Mouse (Mus musculus): ENCODE measurements around the gene Rhov. TPM values are rescaled to one million over a fixed set of nuclear protein-coding genes. Genes with fewer than 3 reads are reported as not detected.
A peak's percentile ranks its signal among the peaks of the same experiment; 100 is the strongest.

The Rhov gene
- polyA plus RNA-seq, 1 experiment from 2014 or later, result 2.7 TPM

DNA sequence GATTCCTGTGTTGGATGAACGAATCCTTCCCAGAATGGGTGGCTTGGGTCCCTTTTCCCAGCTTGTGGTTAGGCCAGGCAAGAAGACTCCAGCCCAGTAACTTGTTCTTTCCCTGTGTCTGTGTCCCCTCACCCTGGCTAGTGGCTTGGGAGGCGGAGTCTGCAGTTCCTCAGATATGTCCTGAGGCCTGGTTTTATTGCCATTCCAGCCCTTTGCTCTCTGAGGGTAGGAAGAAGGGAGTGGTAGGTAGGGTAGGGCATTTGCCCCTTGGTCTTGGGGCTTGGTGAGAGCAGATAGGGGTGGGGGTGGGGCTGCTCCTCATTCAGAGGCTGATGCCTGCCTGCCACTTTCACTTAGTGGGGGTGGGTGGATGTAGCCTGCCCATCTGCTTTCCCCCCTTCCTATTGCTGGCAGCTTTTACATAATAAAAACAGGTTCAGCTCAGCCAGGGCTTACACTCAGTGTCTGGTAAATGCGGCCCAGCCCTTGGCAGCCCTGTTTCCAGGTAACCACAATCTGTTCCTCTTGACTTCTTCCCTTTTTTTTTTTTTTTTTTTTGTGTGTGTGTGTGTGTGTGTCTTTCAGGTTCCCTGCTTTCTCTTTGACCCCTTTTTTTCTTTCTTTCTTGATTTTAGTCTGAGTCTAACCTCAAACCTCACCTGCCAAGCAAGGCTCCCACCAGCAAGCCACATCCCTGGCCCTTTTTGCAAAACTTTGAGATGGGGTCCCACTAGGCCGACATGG lies 30.8 kb downstream of the Rhov start:
- no peaks in the 10 kb centered on the region for H3K36me3 ChIP-seq (ENCODE audit: control insufficient read depth, insufficient read depth, low read length)
- H3K27ac ChIP-seq (replicated peaks; ENCODE audit: low read depth, low read length), result no peak overlapping the region
- H3K4me2 ChIP-seq (ENCODE audit: low read depth, severe bottlenecking), result no peak overlapping the region
- DNase-seq (ENCODE audit: low spot score) (no peak), ATAC-seq (ENCODE audit: insufficient number of reproducible peaks, low FRiP score, low TSS enrichment, low read depth) (no peak)
- H3K27me3 ChIP-seq (ENCODE audit: control insufficient read depth, insufficient read depth, low read length), result peaks cover 44% of the 10 kb centered on the region
- WGBS, result 51% methylated on average over 4 of the region's 4 CpGs
- no peaks in the 10 kb centered on the region for H3K9me3 ChIP-seq (ENCODE audit: control insufficient read depth, low read length)
- H3K4me3 ChIP-seq (ENCODE audit: low read depth, low read length), result no peak overlapping the region
- peaks cover 11% of the 10 kb centered on the region for H3K4me1 ChIP-seq (ENCODE audit: control insufficient read depth, insufficient read depth, low read length)
- H3K9ac ChIP-seq (ENCODE audit: low read length), result no peak overlapping the region

DNA sequence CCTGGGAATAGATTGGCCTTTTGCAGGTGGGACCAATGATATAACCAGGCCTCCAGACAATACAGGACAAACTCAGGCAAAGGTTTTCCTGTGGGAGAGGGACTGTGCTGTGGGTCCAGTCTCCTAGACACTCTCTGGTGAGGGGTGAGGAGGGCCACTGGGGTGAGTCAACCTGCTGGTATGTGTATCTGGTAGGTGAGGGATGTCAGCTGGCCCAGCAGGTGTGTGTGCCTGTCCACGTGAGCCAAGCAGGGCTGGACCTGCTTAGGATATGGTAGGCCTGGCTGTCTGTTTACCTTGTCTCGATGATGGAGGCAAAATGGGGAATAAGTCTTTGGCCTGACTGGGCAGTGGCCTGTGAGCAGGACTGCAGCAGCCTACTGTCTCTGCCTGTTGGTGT lies 32.4 kb downstream of the Rhov start:
- Histone ChIP-seq H3K4me3 (ENCODE audit: low read depth, low read length) (no peak overlapping the region), H3K36me3 (ENCODE audit: control insufficient read depth, insufficient read depth, low read length) (no peaks in the 10 kb centered on the region), H3K9ac (ENCODE audit: low read length) (no peak overlapping the region), H3K4me2 (ENCODE audit: low read depth, severe bottlenecking) (no peak overlapping the region), H3K4me1 (ENCODE audit: control insufficient read depth, insufficient read depth, low read length) (peaks cover 11% of the 10 kb centered on the region), H3K9me3 (ENCODE audit: control insufficient read depth, low read length) (no peaks in the 10 kb centered on the region), H3K27me3 (ENCODE audit: control insufficient read depth, insufficient read depth, low read length) (peaks cover 44% of the 10 kb centered on the region), H3K27ac (replicated peaks; ENCODE audit: low read depth, low read length) (no peak overlapping the region)
- no peak for ATAC-seq (ENCODE audit: insufficient number of reproducible peaks, low FRiP score, low TSS enrichment, low read depth)
- no peak for DNase-seq (ENCODE audit: low spot score)
- 72% methylated on average over 2 of the region's 2 CpGs for WGBS

DNA sequence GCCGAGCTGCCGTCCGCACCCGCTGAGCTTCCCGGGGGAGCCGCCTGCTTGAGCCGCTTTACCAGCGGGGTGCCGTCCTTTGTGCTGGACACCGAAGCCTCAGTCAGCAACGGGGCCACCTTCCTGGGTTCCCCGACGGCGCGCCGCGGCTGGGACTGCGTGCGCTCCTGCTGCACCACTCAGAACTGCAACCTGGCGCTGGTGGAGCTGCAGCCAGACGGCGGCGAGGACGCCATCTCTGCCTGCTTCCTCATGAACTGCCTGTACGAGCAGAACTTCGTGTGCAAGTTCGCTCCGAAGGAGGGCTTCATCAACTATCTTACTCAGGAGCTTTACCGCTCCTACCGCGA lies 33.2 kb downstream of the Rhov start:
- no peaks in the 10 kb centered on the region for H3K36me3 ChIP-seq (ENCODE audit: control insufficient read depth, insufficient read depth, low read length)
- peak overlapping the region; percentile 46 for H3K4me3 ChIP-seq (ENCODE audit: low read depth, low read length)
- H3K9me3 ChIP-seq (ENCODE audit: control insufficient read depth, low read length), result no peaks in the 10 kb centered on the region
- peaks cover 11% of the 10 kb centered on the region for H3K4me1 ChIP-seq (ENCODE audit: control insufficient read depth, insufficient read depth, low read length)
- peak overlapping the region; percentile 87 for H3K4me2 ChIP-seq (ENCODE audit: low read depth, severe bottlenecking)
- no peak overlapping the region for H3K27ac ChIP-seq (replicated peaks; ENCODE audit: low read depth, low read length)
- DNase-seq (ENCODE audit: low spot score) (peak; percentile 54), ATAC-seq (ENCODE audit: insufficient number of reproducible peaks, low FRiP score, low TSS enrichment, low read depth) (no peak)
- H3K9ac ChIP-seq (ENCODE audit: low read length), result peak overlapping the region; percentile 32
- H3K27me3 ChIP-seq (ENCODE audit: control insufficient read depth, insufficient read depth, low read length), result peaks cover 44% of the 10 kb centered on the region
- 1% methylated on average over 31 of the region's 31 CpGs for WGBS

DNA sequence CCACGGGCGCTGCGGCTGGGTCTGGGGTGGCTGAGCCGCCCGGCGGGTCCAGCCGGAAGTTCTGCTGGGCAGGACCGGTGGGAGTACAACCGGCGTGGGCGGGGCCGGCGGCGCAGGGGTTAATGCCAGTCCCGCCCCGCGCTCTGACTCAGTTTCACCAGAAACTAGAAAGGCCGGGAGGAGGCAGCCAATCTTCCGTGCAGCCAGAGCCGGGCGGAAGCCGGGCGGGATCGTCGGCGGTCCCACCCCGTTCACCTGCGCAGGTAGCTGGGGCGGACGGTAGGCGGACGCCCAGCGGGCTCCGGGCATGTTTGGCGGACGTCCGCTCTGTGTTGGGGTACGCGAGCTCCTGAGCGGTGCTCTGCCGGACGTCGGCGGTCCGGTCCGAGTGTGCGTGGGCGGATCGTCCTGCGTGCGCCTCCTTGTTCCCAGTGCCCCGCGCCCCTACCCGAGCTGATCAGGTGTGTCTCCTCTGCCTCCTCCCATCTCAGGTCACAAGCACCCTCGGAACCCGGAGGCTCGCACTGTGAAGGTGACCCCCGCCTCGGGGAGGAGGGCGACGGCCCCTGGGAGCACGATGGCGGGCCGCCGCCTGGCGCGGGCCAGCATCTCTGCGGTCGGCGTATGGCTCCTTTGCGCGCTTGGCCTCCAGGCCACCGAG lies 33.7 kb downstream of the Rhov start, which contains the start of gene Spint1:
Spint1 (plus strand) TSS at position 153 of the 661 bp plus-strand sequence.
- no peaks in the 10 kb centered on the region for H3K9me3 ChIP-seq (ENCODE audit: control insufficient read depth, low read length)
- peaks cover 44% of the 10 kb centered on the region for H3K27me3 ChIP-seq (ENCODE audit: control insufficient read depth, insufficient read depth, low read length)
- H3K4me1 ChIP-seq (ENCODE audit: control insufficient read depth, insufficient read depth, low read length), result peaks cover 11% of the 10 kb centered on the region
- DNase-seq (ENCODE audit: low spot score), result peak; percentile 59
- H3K36me3 ChIP-seq (ENCODE audit: control insufficient read depth, insufficient read depth, low read length), result no peaks in the 10 kb centered on the region
- peak within 1 kb of the TSS; percentile 46 for H3K4me3 ChIP-seq (ENCODE audit: low read depth, low read length)
- H3K9ac ChIP-seq (ENCODE audit: low read length), result peak within 1 kb of the TSS; percentile 32
- WGBS, result under 1% methylated on average over 72 of the region's 73 CpGs
- H3K4me2 ChIP-seq (ENCODE audit: low read depth, severe bottlenecking), result peak within 1 kb of the TSS; percentile 87
- no peak within 1 kb of the TSS for H3K27ac ChIP-seq (replicated peaks; ENCODE audit: low read depth, low read length)
- ATAC-seq (ENCODE audit: insufficient number of reproducible peaks, low FRiP score, low TSS enrichment, low read depth), result no peak

DNA sequence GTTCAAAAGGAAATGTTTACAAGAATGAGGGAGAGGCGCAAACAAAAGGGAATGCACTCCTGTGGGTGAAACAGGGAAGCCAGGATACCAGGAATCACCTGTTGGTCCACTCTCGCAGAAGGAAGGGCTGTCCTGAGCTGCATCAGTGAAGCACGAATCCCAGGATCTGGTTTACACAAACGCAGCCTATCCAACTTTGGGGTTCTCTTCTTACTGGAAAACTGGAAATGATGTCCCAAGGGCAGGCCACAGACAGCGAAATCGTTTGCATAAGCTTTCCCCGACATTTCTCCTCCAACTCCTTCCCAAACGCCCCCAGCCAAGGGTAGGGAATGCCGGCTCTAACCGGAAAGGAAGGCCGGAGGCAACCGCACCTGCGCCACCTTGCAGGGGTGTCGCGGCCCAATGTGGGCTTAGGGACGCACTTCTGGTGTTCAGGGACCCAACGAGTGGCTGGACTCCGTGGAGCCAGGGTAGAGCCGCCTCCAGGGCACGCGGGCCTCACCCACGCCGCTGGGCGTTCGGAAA lies 34.3 kb downstream of the Rhov start:
- Histone ChIP-seq H3K4me1 (ENCODE audit: control insufficient read depth, insufficient read depth, low read length) (peaks cover 11% of the 10 kb centered on the region), H3K4me3 (ENCODE audit: low read depth, low read length) (peak overlapping the region; percentile 46), H3K9ac (ENCODE audit: low read length) (no peak overlapping the region), H3K36me3 (ENCODE audit: control insufficient read depth, insufficient read depth, low read length) (no peaks in the 10 kb centered on the region), H3K9me3 (ENCODE audit: control insufficient read depth, low read length) (no peaks in the 10 kb centered on the region), H3K4me2 (ENCODE audit: low read depth, severe bottlenecking) (peak overlapping the region; percentile 87), H3K27me3 (ENCODE audit: control insufficient read depth, insufficient read depth, low read length) (peaks cover 44% of the 10 kb centered on the region), H3K27ac (replicated peaks; ENCODE audit: low read depth, low read length) (no peak overlapping the region)
- DNase-seq (ENCODE audit: low spot score), result peak; percentile 50
- no peak for ATAC-seq (ENCODE audit: insufficient number of reproducible peaks, low FRiP score, low TSS enrichment, low read depth)
- 8% methylated on average over 25 of the region's 25 CpGs for WGBS

DNA sequence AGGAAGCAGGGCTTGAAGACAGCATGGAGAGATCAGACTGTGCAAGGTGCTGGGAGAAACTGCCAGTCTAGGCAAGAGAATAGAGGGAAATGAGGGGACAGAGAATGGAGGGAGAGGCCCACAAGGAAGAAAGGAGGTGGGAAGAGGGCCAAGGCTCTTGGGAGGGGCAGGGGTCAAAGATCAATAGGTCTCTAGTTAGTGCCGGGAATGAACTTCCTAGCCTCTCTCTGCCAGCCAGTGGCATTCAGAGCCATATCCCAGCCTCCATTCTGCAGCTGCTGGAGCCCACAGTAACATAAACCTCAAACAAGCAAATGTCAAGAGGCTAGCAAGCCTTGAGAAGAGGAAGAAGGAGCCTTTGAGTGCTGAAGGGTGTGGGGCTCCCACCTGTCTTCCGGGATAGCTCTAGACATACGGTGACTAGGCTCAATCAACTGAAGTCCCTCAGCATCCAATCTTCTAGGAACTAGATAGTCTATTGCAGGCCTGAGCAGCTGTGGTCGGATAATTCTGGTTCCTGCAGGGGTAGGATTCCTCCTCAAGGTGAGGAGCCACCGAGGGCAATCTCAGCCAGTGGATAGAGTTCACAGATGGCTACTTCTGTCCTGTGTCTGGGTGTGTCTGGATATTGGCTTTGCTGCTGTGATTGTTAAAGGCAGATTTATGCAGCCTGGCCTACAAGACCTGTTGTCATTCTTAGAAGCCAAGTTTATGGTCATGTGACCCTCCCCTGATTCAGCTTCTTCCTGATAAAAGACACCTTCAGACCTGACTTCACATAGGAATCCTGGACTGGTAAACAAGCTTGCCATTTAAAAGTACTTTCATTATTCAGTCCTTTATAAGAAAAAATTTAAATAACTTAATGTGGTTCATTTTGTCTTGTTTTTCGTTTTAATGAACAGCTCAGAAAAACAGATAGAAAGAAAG lies 41.0 kb downstream of the Rhov start, which contains the start of gene Ppp1r14d:
Ppp1r14d (minus strand) TSS at position 132 of the 930 bp plus-strand sequence.
- DNase-seq (ENCODE audit: low spot score), result no peak
- no peak for ATAC-seq (ENCODE audit: insufficient number of reproducible peaks, low FRiP score, low TSS enrichment, low read depth)
- H3K4me3 ChIP-seq (ENCODE audit: low read depth, low read length), result no peak within 1 kb of the TSS
- H3K4me1 ChIP-seq (ENCODE audit: control insufficient read depth, insufficient read depth, low read length), result no peaks in the 10 kb centered on the region
- H3K9me3 ChIP-seq (ENCODE audit: control insufficient read depth, low read length), result no peaks in the 10 kb centered on the region
- H3K9ac ChIP-seq (ENCODE audit: low read length), result no peak within 1 kb of the TSS
- H3K36me3 ChIP-seq (ENCODE audit: control insufficient read depth, insufficient read depth, low read length), result no peaks in the 10 kb centered on the region
- no peak within 1 kb of the TSS for H3K4me2 ChIP-seq (ENCODE audit: low read depth, severe bottlenecking)
- WGBS, result 69% methylated on average over 6 of the region's 6 CpGs
- no peak within 1 kb of the TSS for H3K27ac ChIP-seq (replicated peaks; ENCODE audit: low read depth, low read length)
- no peaks in the 10 kb centered on the region for H3K27me3 ChIP-seq (ENCODE audit: control insufficient read depth, insufficient read depth, low read length)

Data from limb, embryonic 11.5 days (tissue).